Mouse (Mus musculus): ENCODE data around the gene Bbof1. TPM values are rescaled to one million over a fixed set of nuclear protein-coding genes. Genes with fewer than 3 reads are reported as not detected.

The Bbof1 gene
- total and polyA plus RNA-seq, 3 experiments: 0.31 to 2.0 (median 1.7) TPM

- peaks cover 4% of the 10 kb centered on the region for H3K79me2 ChIP-seq (replicated peaks; ENCODE audit: control insufficient read depth, insufficient read depth, low read length)
- DNase-seq: no peak
- intact Hi-C loops (cut with DNase I): no loop called here
- H3K36me3 ChIP-seq (ENCODE audit: control insufficient read depth, insufficient read depth, low read length): no peaks in the 10 kb centered on the region
- H3K27ac ChIP-seq: no peak overlapping the region
- WGBS: 83% methylated on average over 6 of the region's 6 CpGs
- TF ChIP-seq POLR2A (IDR thresholded peaks at IDR 0.05; ENCODE audit: insufficient read depth, low read depth, low read length) (no peak), EP300 (IDR thresholded peaks at IDR 0.05; ENCODE audit: insufficient read depth, low read depth, low read length) (no peak), CTCF (IDR thresholded peaks at IDR 0.05) (no peak)
- H3K27me3 ChIP-seq (ENCODE audit: control insufficient read depth, insufficient read depth, low read length): no peaks in the 10 kb centered on the region
- H3K4me3 ChIP-seq: no peak overlapping the region
- no peak overlapping the region for H3K9ac ChIP-seq (ENCODE audit: low read depth, low read length)
- peaks cover 2% of the 10 kb centered on the region for H3K4me1 ChIP-seq (ENCODE audit: control insufficient read depth, insufficient read depth, low read length)
Measured at GRCm38 (mm10) chr12:84448181-84448580, 39.3 kb downstream of the Bbof1 start.

GRCm38 (mm10) chr12:84449887-84450286 lies 41.0 kb downstream of the Bbof1 start:
- no peaks in the 10 kb centered on the region for H3K36me3 ChIP-seq (ENCODE audit: control insufficient read depth, insufficient read depth, low read length)
- DNase-seq: no peak
- H3K79me2 ChIP-seq (replicated peaks; ENCODE audit: control insufficient read depth, insufficient read depth, low read length): peaks cover 8% of the 10 kb centered on the region
- intact Hi-C loops (cut with DNase I): loop anchor here (1.0 to 10.0 kb wide), 3 partner anchors 41 to 315 kb away; partner anchors contain the start of genes Bbof1 and Entpd5
- H3K27ac ChIP-seq: peak overlapping the region; percentile 98
- H3K9ac ChIP-seq (ENCODE audit: low read depth, low read length): no peak overlapping the region; the same call in 1 of the 2 replicates
- H3K4me3 ChIP-seq: peak overlapping the region; percentile 91
- TF ChIP-seq EP300 (IDR thresholded peaks at IDR 0.05; ENCODE audit: insufficient read depth, low read depth, low read length) (no peak), CTCF (IDR thresholded peaks at IDR 0.05) (no peak), POLR2A (IDR thresholded peaks at IDR 0.05; ENCODE audit: insufficient read depth, low read depth, low read length) (no peak)
- peaks cover 2% of the 10 kb centered on the region for H3K4me1 ChIP-seq (ENCODE audit: control insufficient read depth, insufficient read depth, low read length)
- H3K27me3 ChIP-seq (ENCODE audit: control insufficient read depth, insufficient read depth, low read length): no peaks in the 10 kb centered on the region
- WGBS: 42% methylated on average over 10 of the region's 10 CpGs

- Histone ChIP-seq H3K27me3 (ENCODE audit: control insufficient read depth, insufficient read depth, low read length) (no peaks in the 10 kb centered on the region), H3K4me3 (peak overlapping the region; percentile 91), H3K4me1 (ENCODE audit: control insufficient read depth, insufficient read depth, low read length) (peaks cover 2% of the 10 kb centered on the region), H3K79me2 (replicated peaks; ENCODE audit: control insufficient read depth, insufficient read depth, low read length) (peaks cover 8% of the 10 kb centered on the region), H3K9ac (ENCODE audit: low read depth, low read length) (peak overlapping the region; percentile 83), H3K36me3 (ENCODE audit: control insufficient read depth, insufficient read depth, low read length) (no peaks in the 10 kb centered on the region), H3K27ac (peak overlapping the region; percentile 98)
- TF ChIP-seq EP300 (IDR thresholded peaks at IDR 0.05; ENCODE audit: insufficient read depth, low read depth, low read length): no peak
- no peak for TF ChIP-seq CTCF (IDR thresholded peaks at IDR 0.05)
- TF ChIP-seq POLR2A (IDR thresholded peaks at IDR 0.05; ENCODE audit: insufficient read depth, low read depth, low read length): no peak
- WGBS: under 1% methylated on average over 6 of the region's 6 CpGs
- DNase-seq: no peak
- intact Hi-C loops (cut with DNase I): loop anchor here (1.0 to 10.0 kb wide), 3 partner anchors 41 to 314 kb away; partner anchors contain the start of genes Bbof1 and Entpd5
Measured at GRCm38 (mm10) chr12:84450351-84450717, 41.5 kb downstream of the Bbof1 start.

- intact Hi-C loops (cut with DNase I): loop anchor here (1.0 to 10.0 kb wide), 3 partner anchors 42 to 314 kb away; partner anchors contain the start of genes Bbof1 and Entpd5
- peak within 1 kb of the TSS; percentile 83 for H3K9ac ChIP-seq (ENCODE audit: low read depth, low read length)
- WGBS: under 1% methylated on average over 49 of the region's 49 CpGs
Measured at GRCm38 (mm10) chr12:84450718-84451646, 42.1 kb downstream of the Bbof1 start, which contains the start of the genes Aldh6a1 and Lin52. Aldh6a1 (minus strand) TSS chr12:84451004. Lin52 (plus strand) TSS chr12:84451422.

GRCm38 (mm10) chr12:84451801-84452200 lies 42.9 kb downstream of the Bbof1 start:
- Histone ChIP-seq H3K27ac (peak overlapping the region; percentile 98), H3K36me3 (ENCODE audit: control insufficient read depth, insufficient read depth, low read length) (no peaks in the 10 kb centered on the region), H3K79me2 (replicated peaks; ENCODE audit: control insufficient read depth, insufficient read depth, low read length) (peaks cover 8% of the 10 kb centered on the region), H3K27me3 (ENCODE audit: control insufficient read depth, insufficient read depth, low read length) (no peaks in the 10 kb centered on the region), H3K4me1 (ENCODE audit: control insufficient read depth, insufficient read depth, low read length) (peaks cover 2% of the 10 kb centered on the region), H3K9ac (ENCODE audit: low read depth, low read length) (peak overlapping the region; percentile 78), H3K4me3 (peak overlapping the region; percentile 91)
- WGBS: 0% methylated on average over 11 of the region's 11 CpGs
- intact Hi-C loops (cut with DNase I): loop anchor here (2.0 to 10.0 kb wide), 2 partner anchors 89 to 313 kb away; no protein-coding TSS in a partner anchor
- DNase-seq: no peak
- no peak for TF ChIP-seq CTCF (IDR thresholded peaks at IDR 0.05)
- no peak for TF ChIP-seq POLR2A (IDR thresholded peaks at IDR 0.05; ENCODE audit: insufficient read depth, low read depth, low read length)
- TF ChIP-seq EP300 (IDR thresholded peaks at IDR 0.05; ENCODE audit: insufficient read depth, low read depth, low read length): no peak

More at GRCm38 (mm10) chr12:84450718-84451646, 42.1 kb downstream of the Bbof1 start, which contains the start of the genes Aldh6a1 and Lin52:
- Histone ChIP-seq H3K27me3 (ENCODE audit: control insufficient read depth, insufficient read depth, low read length) (no peaks in the 10 kb centered on the region), H3K79me2 (replicated peaks; ENCODE audit: control insufficient read depth, insufficient read depth, low read length) (peaks cover 8% of the 10 kb centered on the region), H3K4me1 (ENCODE audit: control insufficient read depth, insufficient read depth, low read length) (peaks cover 2% of the 10 kb centered on the region), H3K36me3 (ENCODE audit: control insufficient read depth, insufficient read depth, low read length) (no peaks in the 10 kb centered on the region), H3K27ac (peak within 1 kb of the TSS; percentile 98), H3K4me3 (peak within 1 kb of the TSS; percentile 91)
- TF ChIP-seq POLR2A (IDR thresholded peaks at IDR 0.05; ENCODE audit: insufficient read depth, low read depth, low read length): peak; percentile 97
- TF ChIP-seq CTCF (IDR thresholded peaks at IDR 0.05): no peak
- peak; percentile 52; the same call in 1 of the 2 replicates for TF ChIP-seq EP300 (IDR thresholded peaks at IDR 0.05; ENCODE audit: insufficient read depth, low read depth, low read length)
- peak; percentile 93 to 98 for DNase-seq
